Mouse (Mus musculus): ENCODE data around the gene Lrrfip1. TPM values are rescaled to one million over a fixed set of nuclear protein-coding genes. Genes with fewer than 3 reads are reported as not detected.

Gene Lrrfip1
- polyA plus RNA-seq, 1 experiment from 2014 or later, result 33.0 TPM

GRCm38 (mm10) chr1:91092451-91092850 lies 93.9 kb downstream of the Lrrfip1 start:
- Histone ChIP-seq H3K9ac (no peak overlapping the region), H3K36me3 (no peaks in the 10 kb centered on the region), H3K4me1 (peaks cover 30% of the 10 kb centered on the region), H3K27ac (no peak overlapping the region), H3K27me3 (no peaks in the 10 kb centered on the region), H3K4me2 (replicated peaks) (no peak overlapping the region), H3K4me3 (no peak overlapping the region), H3K9me3 (no peaks in the 10 kb centered on the region)
- 49% methylated on average over 6 of the region's 6 CpGs for WGBS
- no peak for ATAC-seq (ENCODE audit: insufficient number of reproducible peaks, insufficient read depth, low FRiP score, low TSS enrichment)

DNA sequence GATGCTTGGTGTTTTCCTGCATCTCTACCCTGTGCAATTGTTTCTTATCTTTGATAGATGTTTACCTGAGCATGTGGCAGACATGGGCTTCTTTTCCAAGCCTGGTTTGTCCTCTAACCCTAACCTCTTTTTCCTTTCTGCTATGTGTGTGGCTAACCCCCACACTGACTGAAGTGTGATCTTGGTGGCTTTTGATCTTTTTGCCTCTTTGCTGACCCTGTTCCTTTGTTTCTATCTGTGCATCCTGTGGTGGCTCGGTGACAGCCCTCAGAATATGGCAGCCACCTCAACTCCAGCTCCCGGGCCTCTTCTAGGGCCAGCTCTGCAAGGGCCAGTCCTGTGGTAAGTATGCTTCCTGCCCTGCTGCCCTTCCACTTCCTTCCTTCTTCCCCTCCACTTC lies 94.8 kb downstream of the Lrrfip1 start:
- ATAC-seq (ENCODE audit: insufficient number of reproducible peaks, insufficient read depth, low FRiP score, low TSS enrichment), result no peak
- H3K4me3 ChIP-seq, result no peak overlapping the region
- peaks cover 26% of the 10 kb centered on the region for H3K4me1 ChIP-seq
- H3K9me3 ChIP-seq, result no peaks in the 10 kb centered on the region
- H3K27ac ChIP-seq, result no peak overlapping the region
- WGBS, result 59% methylated on average over 2 of the region's 2 CpGs
- H3K9ac ChIP-seq, result no peak overlapping the region
- H3K36me3 ChIP-seq, result no peaks in the 10 kb centered on the region
- no peak overlapping the region for H3K4me2 ChIP-seq (replicated peaks)
- no peaks in the 10 kb centered on the region for H3K27me3 ChIP-seq

DNA sequence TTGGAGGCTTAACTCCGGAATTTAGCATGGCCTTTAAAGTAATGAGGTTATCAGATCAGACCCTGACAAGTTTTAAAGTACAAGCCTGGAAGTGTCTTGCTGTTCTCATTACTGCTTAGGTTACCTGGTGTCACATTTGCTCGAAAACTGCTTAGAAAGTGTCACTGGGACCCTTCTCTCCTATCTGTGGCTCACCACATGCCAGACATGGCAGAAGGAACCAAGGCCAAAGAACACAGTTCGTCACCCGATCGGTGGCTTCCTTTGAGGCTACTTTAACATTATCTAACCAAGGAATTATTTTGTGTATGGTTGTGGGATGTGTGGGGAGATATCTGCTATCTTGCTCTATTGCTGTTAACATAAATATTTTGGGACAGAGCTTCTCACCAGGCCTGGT lies 95.5 kb downstream of the Lrrfip1 start:
- Histone ChIP-seq H3K36me3 (no peaks in the 10 kb centered on the region), H3K4me3 (no peak overlapping the region), H3K9ac (no peak overlapping the region), H3K4me2 (replicated peaks) (no peak overlapping the region), H3K9me3 (no peaks in the 10 kb centered on the region), H3K27ac (no peak overlapping the region), H3K4me1 (peaks cover 23% of the 10 kb centered on the region), H3K27me3 (no peaks in the 10 kb centered on the region)
- no peak for ATAC-seq (ENCODE audit: insufficient number of reproducible peaks, insufficient read depth, low FRiP score, low TSS enrichment)
- 91% methylated on average over 5 of the region's 5 CpGs for WGBS

DNA sequence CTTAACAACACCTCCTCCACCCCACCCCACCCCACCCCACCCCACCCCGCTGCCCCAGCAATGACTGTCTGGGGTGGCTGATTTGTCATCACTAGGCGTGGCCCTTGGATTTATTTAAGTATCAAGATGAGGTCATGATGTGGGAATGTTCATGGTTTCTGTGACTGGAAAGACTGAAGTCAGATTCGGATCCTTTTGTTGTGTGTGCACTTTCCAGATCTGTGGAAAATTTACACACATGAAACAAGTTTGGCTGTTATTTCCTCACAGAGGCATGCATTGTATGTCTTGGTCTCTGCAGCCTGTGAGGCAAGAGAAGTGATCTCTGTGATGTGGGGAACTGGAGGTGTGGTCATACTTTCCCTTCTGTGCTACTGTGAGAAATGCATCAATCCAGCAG lies 96.7 kb downstream of the Lrrfip1 start:
- Histone ChIP-seq H3K9ac (no peak overlapping the region), H3K36me3 (no peaks in the 10 kb centered on the region), H3K9me3 (no peaks in the 10 kb centered on the region), H3K4me1 (peaks cover 20% of the 10 kb centered on the region), H3K4me2 (replicated peaks) (no peak overlapping the region), H3K27ac (no peak overlapping the region), H3K27me3 (no peaks in the 10 kb centered on the region), H3K4me3 (no peak overlapping the region)
- no peak for ATAC-seq (ENCODE audit: insufficient number of reproducible peaks, insufficient read depth, low FRiP score, low TSS enrichment)
- WGBS, result 73% methylated on average over 3 of the region's 3 CpGs

DNA sequence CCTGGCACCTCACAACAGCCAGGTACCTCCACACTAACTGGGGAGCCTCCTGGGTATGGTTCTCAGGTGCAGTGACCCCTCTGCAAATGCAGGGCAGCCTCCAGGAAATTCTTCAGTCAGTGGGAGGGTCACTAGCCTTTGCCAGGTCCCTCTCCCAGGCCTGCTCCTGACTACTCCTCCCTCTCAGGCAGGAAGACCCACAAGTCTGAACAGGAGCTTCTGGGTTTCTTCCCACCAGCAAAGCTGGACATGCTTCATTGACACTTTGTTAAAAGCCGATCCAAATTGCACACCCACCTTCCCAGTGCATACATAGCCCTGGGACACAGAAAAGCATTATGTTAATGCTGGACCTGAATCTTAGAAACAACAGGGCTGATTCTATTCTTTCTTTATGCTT lies 97.3 kb downstream of the Lrrfip1 start:
- WGBS, result 59% methylated on average over 1 of the region's 1 CpGs
- H3K4me1 ChIP-seq, result peaks cover 20% of the 10 kb centered on the region
- ATAC-seq (ENCODE audit: insufficient number of reproducible peaks, insufficient read depth, low FRiP score, low TSS enrichment), result no peak
- no peak overlapping the region for H3K4me3 ChIP-seq
- no peak overlapping the region for H3K27ac ChIP-seq
- H3K9ac ChIP-seq, result no peak overlapping the region
- no peaks in the 10 kb centered on the region for H3K27me3 ChIP-seq
- H3K4me2 ChIP-seq (replicated peaks), result no peak overlapping the region
- H3K36me3 ChIP-seq, result no peaks in the 10 kb centered on the region
- no peaks in the 10 kb centered on the region for H3K9me3 ChIP-seq

DNA sequence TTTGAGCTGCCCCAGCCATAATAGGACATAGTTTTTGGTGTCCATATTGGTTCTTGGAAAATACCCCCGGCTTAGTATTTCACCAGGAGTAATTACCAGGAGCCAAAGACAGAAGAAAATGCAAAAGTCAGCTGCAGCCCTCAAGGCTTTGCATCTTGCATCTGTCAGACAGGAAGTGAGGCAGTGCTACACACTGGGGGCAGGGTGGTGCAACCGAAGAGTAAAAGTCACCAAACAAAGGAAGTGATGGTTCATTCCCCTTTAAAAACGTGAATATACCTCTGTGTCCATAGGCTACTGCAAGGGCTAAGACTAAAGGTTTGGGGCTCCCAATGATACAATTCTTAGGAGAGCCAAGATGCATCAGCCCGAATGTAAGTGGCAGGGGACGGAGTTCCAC lies 98.0 kb downstream of the Lrrfip1 start:
- Histone ChIP-seq H3K4me2 (replicated peaks) (no peak overlapping the region), H3K36me3 (no peaks in the 10 kb centered on the region; the same call in 1 of the 2 replicates), H3K9me3 (no peaks in the 10 kb centered on the region), H3K9ac (no peak overlapping the region), H3K27me3 (no peaks in the 10 kb centered on the region), H3K4me3 (no peak overlapping the region), H3K4me1 (peaks cover 20% of the 10 kb centered on the region), H3K27ac (no peak overlapping the region)
- ATAC-seq (ENCODE audit: insufficient number of reproducible peaks, insufficient read depth, low FRiP score, low TSS enrichment), result no peak
- 50% methylated on average over 5 of the region's 5 CpGs for WGBS

GRCm38 (mm10) chr1:91097283-91097834 lies 98.8 kb downstream of the Lrrfip1 start:
- no peaks in the 10 kb centered on the region; the same call in 1 of the 2 replicates for H3K36me3 ChIP-seq
- no peaks in the 10 kb centered on the region for H3K27me3 ChIP-seq
- no peak overlapping the region for H3K27ac ChIP-seq
- H3K4me1 ChIP-seq, result peaks cover 14% of the 10 kb centered on the region
- ATAC-seq (ENCODE audit: insufficient number of reproducible peaks, insufficient read depth, low FRiP score, low TSS enrichment), result no peak
- WGBS, result 94% methylated on average over 11 of the region's 11 CpGs
- no peak overlapping the region for H3K9ac ChIP-seq
- H3K9me3 ChIP-seq, result no peaks in the 10 kb centered on the region
- no peak overlapping the region for H3K4me3 ChIP-seq
- H3K4me2 ChIP-seq (replicated peaks), result no peak overlapping the region

DNA sequence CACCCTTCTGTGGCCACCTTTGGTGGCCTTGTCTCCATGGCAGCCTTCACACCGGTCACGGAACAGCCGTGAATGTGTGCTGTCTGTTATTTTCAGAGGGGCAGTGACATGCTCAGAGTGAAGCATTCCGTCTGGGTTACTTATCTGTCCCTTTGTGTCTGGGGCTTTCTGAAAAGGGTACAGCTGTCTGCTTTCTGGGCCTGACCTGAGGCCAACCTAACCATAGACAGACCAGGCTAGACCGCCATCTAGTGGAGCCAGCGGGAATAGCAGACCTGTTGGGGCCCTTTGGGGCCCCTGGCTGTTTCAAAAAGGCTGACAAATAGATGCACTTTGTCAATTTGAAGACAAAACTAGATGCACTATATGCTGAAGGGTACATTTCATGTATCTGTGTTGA lies 100.3 kb downstream of the Lrrfip1 start:
- no peak overlapping the region for H3K4me2 ChIP-seq (replicated peaks)
- H3K9ac ChIP-seq, result no peak overlapping the region
- no peaks in the 10 kb centered on the region for H3K9me3 ChIP-seq
- H3K4me3 ChIP-seq, result no peak overlapping the region
- H3K36me3 ChIP-seq, result no peaks in the 10 kb centered on the region; the same call in 1 of the 2 replicates
- H3K27ac ChIP-seq, result no peak overlapping the region
- peaks cover 12% of the 10 kb centered on the region for H3K4me1 ChIP-seq
- no peaks in the 10 kb centered on the region for H3K27me3 ChIP-seq
- ATAC-seq (ENCODE audit: insufficient number of reproducible peaks, insufficient read depth, low FRiP score, low TSS enrichment), result no peak
- 18% methylated on average over 6 of the region's 6 CpGs for WGBS

GRCm38 (mm10) chr1:91101709-91102440 lies 103.3 kb downstream of the Lrrfip1 start:
- no peaks in the 10 kb centered on the region for H3K9me3 ChIP-seq
- H3K27ac ChIP-seq, result no peak overlapping the region
- H3K36me3 ChIP-seq, result peaks cover 6% of the 10 kb centered on the region; the same call in 1 of the 2 replicates
- ATAC-seq (ENCODE audit: insufficient number of reproducible peaks, insufficient read depth, low FRiP score, low TSS enrichment), result no peak
- H3K27me3 ChIP-seq, result no peaks in the 10 kb centered on the region
- H3K9ac ChIP-seq, result no peak overlapping the region
- H3K4me3 ChIP-seq, result no peak overlapping the region
- no peak overlapping the region for H3K4me2 ChIP-seq (replicated peaks)
- WGBS, result 80% methylated on average over 11 of the region's 11 CpGs
- H3K4me1 ChIP-seq, result no peaks in the 10 kb centered on the region

- WGBS, result 92% methylated on average over 15 of the region's 15 CpGs
- no peaks in the 10 kb centered on the region for H3K4me1 ChIP-seq
- no peaks in the 10 kb centered on the region for H3K27me3 ChIP-seq
- H3K9me3 ChIP-seq, result no peaks in the 10 kb centered on the region
- ATAC-seq (ENCODE audit: insufficient number of reproducible peaks, insufficient read depth, low FRiP score, low TSS enrichment), result no peak
- no peak overlapping the region for H3K27ac ChIP-seq
- no peak overlapping the region for H3K4me3 ChIP-seq
- H3K9ac ChIP-seq, result no peak overlapping the region
- no peak overlapping the region for H3K4me2 ChIP-seq (replicated peaks)
- peaks cover 8% of the 10 kb centered on the region; the same call in 1 of the 2 replicates for H3K36me3 ChIP-seq
Observed at GRCm38 (mm10) chr1:91103366-91103983, 104.9 kb downstream of the Lrrfip1 start.

DNA sequence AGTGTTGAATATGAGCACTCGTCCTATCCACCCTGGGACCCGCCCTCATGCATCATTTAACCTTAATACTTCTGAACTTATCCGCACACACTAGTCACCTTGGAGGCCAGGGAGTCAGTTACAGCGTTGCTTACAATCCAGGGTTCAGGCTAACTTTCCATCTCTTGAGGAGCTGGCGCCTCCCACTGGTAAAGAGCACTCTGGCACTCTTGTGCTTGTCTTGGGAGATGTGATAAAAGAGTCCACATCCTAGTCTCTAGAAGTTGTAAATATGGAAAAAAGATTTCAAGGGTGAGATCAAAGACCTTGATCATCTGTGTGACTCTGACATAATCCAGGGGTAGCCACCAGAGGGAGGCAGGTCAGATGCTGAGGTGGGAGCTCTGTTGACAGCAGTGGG lies 109.0 kb downstream of the Lrrfip1 start:
- H3K9me3 ChIP-seq, result no peaks in the 10 kb centered on the region
- ATAC-seq (ENCODE audit: insufficient number of reproducible peaks, insufficient read depth, low FRiP score, low TSS enrichment), result no peak
- H3K4me3 ChIP-seq, result no peak overlapping the region
- no peak overlapping the region for H3K9ac ChIP-seq
- H3K27ac ChIP-seq, result no peak overlapping the region
- no peaks in the 10 kb centered on the region for H3K27me3 ChIP-seq
- H3K4me2 ChIP-seq (replicated peaks), result no peak overlapping the region
- peaks cover 18% of the 10 kb centered on the region; the same call in 1 of the 2 replicates for H3K36me3 ChIP-seq
- WGBS, result 73% methylated on average over 5 of the region's 5 CpGs
- no peaks in the 10 kb centered on the region; the same call in 1 of the 2 replicates for H3K4me1 ChIP-seq

GRCm38 (mm10) chr1:91109302-91109701 lies 110.8 kb downstream of the Lrrfip1 start:
- H3K9me3 ChIP-seq, result no peaks in the 10 kb centered on the region
- H3K4me3 ChIP-seq, result no peak overlapping the region
- H3K27ac ChIP-seq, result no peak overlapping the region
- H3K4me1 ChIP-seq, result no peaks in the 10 kb centered on the region; the same call in 1 of the 2 replicates
- 56% methylated on average over 4 of the region's 4 CpGs for WGBS
- ATAC-seq (ENCODE audit: insufficient number of reproducible peaks, insufficient read depth, low FRiP score, low TSS enrichment), result no peak
- H3K27me3 ChIP-seq, result no peaks in the 10 kb centered on the region
- no peak overlapping the region for H3K4me2 ChIP-seq (replicated peaks)
- H3K9ac ChIP-seq, result no peak overlapping the region
- peaks cover 17% of the 10 kb centered on the region; the same call in 1 of the 2 replicates for H3K36me3 ChIP-seq
